Mouse (Mus musculus) kidney, postnatal 14 days (tissue): ENCODE measurements around the gene Ppp1r12a.
A peak's percentile ranks its signal among the peaks of the same experiment; 100 is the strongest.

Experiments
- DNase-seq: peaks from one replicate; pipeline ENCODE4 v3.0.0; 2022; ENCODE audit warnings: mixed read lengths

Ppp1r12a gene

GRCm38 (mm10) chr10:108162297-108163020, 466 bp downstream of the Ppp1r12a start:
- no peak for DNase-seq

GRCm38 (mm10) chr10:108163021-108163410, 1.0 kb downstream of the Ppp1r12a start:
- peak; percentile 33 for DNase-seq

- no peak for DNase-seq
Observed at GRCm38 (mm10) chr10:108163451-108163850, 1.5 kb downstream of the Ppp1r12a start.

- peak; percentile 16 for DNase-seq
Observed at GRCm38 (mm10) chr10:108167823-108168222, 5.8 kb downstream of the Ppp1r12a start.

GRCm38 (mm10) chr10:108170818-108171217, 8.8 kb downstream of the Ppp1r12a start:
- no peak for DNase-seq

- no peak for DNase-seq
Observed at GRCm38 (mm10) chr10:108171637-108172036, 9.6 kb downstream of the Ppp1r12a start.

GRCm38 (mm10) chr10:108172817-108173563, 11.0 kb downstream of the Ppp1r12a start:
- DNase-seq, result no peak

GRCm38 (mm10) chr10:108174107-108174506, 12.1 kb downstream of the Ppp1r12a start:
- DNase-seq, result no peak

- no peak for DNase-seq
Observed at GRCm38 (mm10) chr10:108175885-108176284, 13.9 kb downstream of the Ppp1r12a start.

- DNase-seq, result no peak
Observed at GRCm38 (mm10) chr10:108178285-108178848, 16.4 kb downstream of the Ppp1r12a start.

- no peak for DNase-seq
Observed at GRCm38 (mm10) chr10:108179404-108179803, 17.4 kb downstream of the Ppp1r12a start.

- DNase-seq, result no peak
Observed at GRCm38 (mm10) chr10:108180313-108180712, 18.3 kb downstream of the Ppp1r12a start.

- no peak for DNase-seq
Observed at GRCm38 (mm10) chr10:108181893-108182292, 19.9 kb downstream of the Ppp1r12a start.

GRCm38 (mm10) chr10:108182386-108182785, 20.4 kb downstream of the Ppp1r12a start:
- DNase-seq, result no peak

- no peak for DNase-seq
Observed at GRCm38 (mm10) chr10:108184763-108185162, 22.8 kb downstream of the Ppp1r12a start.

GRCm38 (mm10) chr10:108185265-108185664, 23.3 kb downstream of the Ppp1r12a start:
- no peak for DNase-seq

GRCm38 (mm10) chr10:108189303-108189702, 27.3 kb downstream of the Ppp1r12a start:
- DNase-seq, result no peak

- no peak for DNase-seq
Observed at GRCm38 (mm10) chr10:108189986-108190385, 28.0 kb downstream of the Ppp1r12a start.

GRCm38 (mm10) chr10:108190626-108191025, 28.6 kb downstream of the Ppp1r12a start:
- DNase-seq, result no peak

- DNase-seq, result no peak
Observed at GRCm38 (mm10) chr10:108191381-108191787, 29.4 kb downstream of the Ppp1r12a start.

GRCm38 (mm10) chr10:108192306-108192705, 30.3 kb downstream of the Ppp1r12a start:
- no peak for DNase-seq

GRCm38 (mm10) chr10:108196124-108196523, 34.1 kb downstream of the Ppp1r12a start:
- no peak for DNase-seq

- DNase-seq, result no peak
Observed at GRCm38 (mm10) chr10:108197498-108197897, 35.5 kb downstream of the Ppp1r12a start.

- no peak for DNase-seq
Observed at GRCm38 (mm10) chr10:108198945-108199344, 37.0 kb downstream of the Ppp1r12a start.
